Mouse (Mus musculus) liver, embryonic 14.5 days (tissue): ENCODE measurements around the gene Itgb3.

Source experiments
- CTCF ChIP-seq: IDR thresholded peaks from 2 replicates; pipeline ENCODE4 v1.5.1; 2016; ENCODE audit warnings: antibody characterized with exemption, low read depth, control low read depth
- EP300 ChIP-seq: IDR thresholded peaks from 2 replicates; pipeline ENCODE4 v1.6.1; 2016; ENCODE audit warnings: antibody characterized with exemption, low read depth

DNA sequence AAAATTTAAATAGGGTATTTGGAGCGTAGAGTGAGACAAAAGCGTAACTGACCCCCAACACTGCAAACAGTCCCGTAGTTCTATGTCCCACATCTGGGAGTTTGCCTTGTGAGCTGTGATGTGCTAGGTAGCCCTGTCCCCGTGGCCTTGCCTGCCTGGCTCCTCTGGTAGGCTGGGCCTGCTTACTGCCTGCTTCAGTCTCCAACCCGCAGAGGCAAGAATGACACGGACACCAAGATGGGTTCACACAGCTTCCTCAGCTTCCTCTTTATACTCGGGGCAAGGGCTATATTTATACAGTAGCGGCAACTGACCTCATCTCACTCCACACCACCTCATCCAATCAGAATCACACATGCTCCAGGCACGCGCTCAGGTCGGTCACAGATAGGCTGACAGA lies 67.0 kb downstream of the Itgb3 start:
- TF ChIP-seq CTCF (no peak), EP300 (no peak)
